Mouse (Mus musculus) forebrain, embryonic 11.5 days (tissue): ENCODE results near the gene Gm28308. TPM values are rescaled to one million over a fixed set of nuclear protein-coding genes. Genes with fewer than 3 reads are reported as not detected.

Experiments used
- ATAC-seq: fragments of 200-750 bp; cut with Nextera tagmentation; replicated peaks from 2 replicates; pipeline ENCODE4 v1.8.0; 2017; ENCODE audit warnings: moderate TSS enrichment; ENCODE audit not compliant: low FRiP score
- DNase-seq: peaks from one replicate; pipeline ENCODE4 v3.0.0-alpha.2; 2017; ENCODE audit warnings: low spot score
- H3K27ac ChIP-seq: fragments of 300-500 bp; sonication (generic); 2 replicates; pipeline ENCODE4 v1.5.1; 2014; ENCODE audit warnings: low read depth, low read length
- H3K27me3 ChIP-seq: fragments of 300-500 bp; sonication (generic); 2 replicates; pipeline ENCODE4 v1.6.1; 2014; ENCODE audit warnings: mild to moderate bottlenecking, low read length, mixed read lengths; ENCODE audit not compliant: control insufficient read depth, insufficient read depth
- H3K36me3 ChIP-seq: fragments of 300-500 bp; sonication (generic); 2 replicates; pipeline ENCODE4 v1.6.1; 2014; ENCODE audit warnings: mild to moderate bottlenecking, low read length, moderate library complexity, mixed read lengths; ENCODE audit not compliant: control insufficient read depth, insufficient read depth
- H3K4me1 ChIP-seq: fragments of 300-500 bp; sonication (generic); replicated peaks from 2 replicates; pipeline ENCODE4 v1.6.1; 2014; ENCODE audit warnings: low read length, mixed read lengths; ENCODE audit not compliant: control insufficient read depth, insufficient read depth
- H3K4me2 ChIP-seq: fragments of 300-500 bp; sonication (generic); 2 replicates; pipeline ENCODE4 v1.6.1; 2014; ENCODE audit warnings: low read depth, mild to moderate bottlenecking, low read length, moderate library complexity, mixed read lengths; ENCODE audit not compliant: severe bottlenecking
- H3K4me3 ChIP-seq: fragments of 300-500 bp; sonication (generic); 2 replicates; pipeline ENCODE4 v1.5.1; 2014; ENCODE audit warnings: low read depth, low read length
- H3K9ac ChIP-seq: fragments of 300-500 bp; sonication (generic); 2 replicates; pipeline ENCODE4 v1.6.1; 2014; ENCODE audit warnings: low read length
- H3K9me3 ChIP-seq: fragments of 300-500 bp; sonication (generic); 2 replicates; pipeline ENCODE4 v1.6.1; 2016; ENCODE audit warnings: low read length, mixed read lengths; ENCODE audit not compliant: control insufficient read depth
- WGBS: fragments of 180-500 bp; shearing (Covaris S2); extraction: QIAGEN DNeasy Blood & Tissue Kit; methylation state at CpG from one replicate; pipeline ENCODE4 v1.1.7; 2014; 5-methylcytosine and 5-hydroxymethylcytosine counted together
- polyA plus RNA-seq: library from polyadenylated mRNA; unstranded; fragments of >200 nt; fragmentation: Nextera tagmentation; extraction: Ambion mirVana; gene quantifications from 2 replicates; pipeline ENCODE4 v1.2.1, GENCODE M21; 2014

Gene Gm28308
- polyA plus RNA-seq, 1 experiment from 2014 or later, result not detected

DNA sequence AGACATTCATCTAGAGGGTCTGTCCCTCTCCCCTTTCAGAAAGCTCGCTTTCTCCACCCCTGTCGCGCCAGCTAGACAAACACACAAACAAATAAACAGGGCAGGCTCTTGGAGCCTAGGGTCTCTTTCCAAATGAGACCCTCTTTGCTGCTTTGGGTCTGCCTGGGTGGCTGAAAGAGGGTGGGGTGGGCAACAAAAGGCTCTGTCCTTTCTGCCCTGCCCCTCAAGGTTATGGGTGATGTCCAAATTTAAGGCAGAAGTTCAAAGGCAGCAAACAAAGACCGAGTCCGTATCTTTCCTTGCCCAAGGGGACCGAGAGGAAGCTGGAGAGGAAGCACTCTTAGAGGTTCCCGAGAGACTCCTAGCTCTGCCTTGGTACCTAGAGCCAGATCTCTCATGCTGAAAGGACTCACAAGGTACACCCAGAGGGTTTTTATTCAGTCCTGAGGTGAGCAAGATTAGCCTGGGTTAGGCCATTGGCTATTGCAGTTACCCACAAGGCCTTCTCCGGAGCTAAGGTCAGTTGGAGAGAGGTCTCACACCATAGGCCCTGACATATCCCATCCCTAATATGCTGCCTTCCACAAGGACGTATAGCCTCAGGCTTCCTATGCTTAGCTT is 28.0 kb upstream of the Gm28308 start:
- peaks cover 95% of the 10 kb centered on the region for H3K27me3 ChIP-seq
- no peak overlapping the region for H3K4me3 ChIP-seq
- peak; percentile 46 for DNase-seq
- H3K4me2 ChIP-seq, result no peak overlapping the region
- no peak for ATAC-seq
- H3K36me3 ChIP-seq, result no peaks in the 10 kb centered on the region
- H3K9me3 ChIP-seq, result no peaks in the 10 kb centered on the region
- H3K27ac ChIP-seq, result no peak overlapping the region
- H3K4me1 ChIP-seq, result 0 out of 2 replicates have a peak, but pooled peaks cover 3% of the 10 kb centered on the region
- 6% methylated on average over 9 of the region's 9 CpGs for WGBS
- no peak overlapping the region for H3K9ac ChIP-seq

DNA sequence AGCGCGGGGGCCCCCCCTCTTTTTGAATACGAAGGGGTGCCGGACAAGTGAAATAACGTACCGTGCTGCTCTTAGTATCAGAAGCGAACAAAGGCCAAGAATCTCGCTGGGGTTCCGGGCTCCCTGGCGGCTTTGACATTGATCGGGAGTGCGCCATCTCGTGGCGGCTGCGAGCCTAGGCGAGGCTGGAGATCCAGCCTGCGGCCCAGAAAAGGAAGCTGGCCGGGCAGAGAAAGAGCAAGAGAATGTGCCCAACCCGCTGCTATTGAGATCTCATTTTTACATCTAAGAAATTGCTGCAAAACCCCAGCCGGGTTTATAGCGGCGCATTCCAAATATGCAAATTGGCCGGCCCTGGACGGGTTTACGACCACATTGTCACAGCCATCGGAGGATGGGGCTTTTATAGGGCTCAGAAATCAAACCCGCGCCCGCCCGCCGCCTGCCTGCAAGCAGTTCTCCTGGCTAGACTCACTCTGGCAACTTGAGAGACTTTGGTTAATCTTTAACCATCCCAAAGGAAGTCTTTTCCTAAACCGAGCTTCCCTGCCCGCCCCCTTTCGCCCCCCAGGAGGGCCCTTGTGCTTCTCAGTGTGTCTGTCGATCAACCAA is 27.4 kb upstream of the Gm28308 start, which contains the start of gene Hoxa10:
TSS of gene Hoxa10 (minus strand) at position 466 of the 612 bp plus-strand sequence.
- Histone ChIP-seq H3K4me1 (0 out of 2 replicates have a peak, but pooled peaks cover 3% of the 10 kb centered on the region), H3K9ac (no peak within 1 kb of the TSS), H3K4me3 (no peak within 1 kb of the TSS), H3K4me2 (0 out of 2 replicates have a peak within 1 kb of the TSS, but pooled peaks have one; percentile 21), H3K36me3 (no peaks in the 10 kb centered on the region), H3K9me3 (no peaks in the 10 kb centered on the region), H3K27ac (no peak within 1 kb of the TSS), H3K27me3 (peaks cover 95% of the 10 kb centered on the region)
- ATAC-seq, result no peak
- 1% methylated on average over 35 of the region's 35 CpGs for WGBS
- DNase-seq, result peak; percentile 91

DNA sequence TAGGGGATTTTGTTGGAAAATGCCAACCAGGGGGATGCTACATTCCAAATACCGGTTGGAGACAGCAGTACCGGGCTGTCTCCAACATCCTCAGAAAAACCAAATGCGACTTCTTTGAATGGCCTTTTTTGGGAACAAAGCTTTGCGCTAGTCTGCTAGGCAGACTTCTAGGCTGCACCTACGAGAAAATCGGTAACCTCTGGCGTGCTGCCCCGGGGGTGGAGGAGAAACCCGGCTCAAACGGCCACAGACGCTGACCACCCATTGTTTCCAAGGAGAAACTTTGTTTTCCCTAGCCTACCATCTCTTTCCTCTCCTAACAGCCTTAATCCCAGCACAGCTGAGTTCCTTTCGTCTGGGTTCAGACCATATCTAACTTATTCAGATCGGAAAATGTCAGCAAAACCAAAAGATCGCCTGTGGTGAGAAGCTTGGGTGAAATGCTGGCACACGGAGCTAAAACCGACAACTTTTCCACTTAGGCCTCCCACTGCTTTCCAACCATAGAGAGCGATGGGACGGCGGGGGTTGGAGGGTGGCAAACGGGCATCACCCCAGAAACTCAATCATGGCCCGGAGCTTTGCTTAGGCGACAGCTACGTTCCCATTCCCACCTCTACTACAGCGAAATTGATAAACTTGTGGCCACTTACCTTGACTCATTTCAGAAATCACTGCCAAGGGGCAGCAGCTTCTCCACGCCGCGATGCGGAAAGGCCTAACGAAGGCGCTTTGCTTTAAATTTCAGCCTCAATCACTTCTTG is 26.7 kb upstream of the Gm28308 start:
- ATAC-seq (no peak), DNase-seq (peak; percentile 53)
- Histone ChIP-seq H3K9me3 (no peaks in the 10 kb centered on the region), H3K4me2 (0 out of 2 replicates have a peak overlapping the region, but pooled peaks have one; percentile 21), H3K9ac (no peak overlapping the region), H3K27ac (no peak overlapping the region), H3K4me1 (no peaks in the 10 kb centered on the region), H3K4me3 (no peak overlapping the region), H3K36me3 (no peaks in the 10 kb centered on the region), H3K27me3 (peaks cover 95% of the 10 kb centered on the region)
- 1% methylated on average over 30 of the region's 30 CpGs for WGBS

DNA sequence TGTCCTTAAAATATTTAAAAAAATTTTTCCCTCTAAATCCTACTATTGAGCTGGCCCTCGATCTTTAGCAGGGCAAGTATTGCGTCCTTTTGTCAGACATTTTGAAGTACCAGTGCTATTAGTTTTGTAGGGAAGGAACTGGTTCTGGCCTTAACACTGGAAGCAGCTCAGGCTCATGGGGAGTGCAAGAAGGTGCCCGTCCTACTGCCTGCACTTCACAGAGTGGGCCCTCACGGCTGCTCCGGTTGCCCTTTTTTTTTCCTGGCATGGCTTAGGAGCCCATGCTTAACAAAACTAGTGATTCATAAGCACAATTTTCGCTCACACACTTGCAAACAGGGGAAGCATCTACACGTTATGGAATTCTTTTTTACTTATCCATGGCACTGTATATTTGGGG is 25.8 kb upstream of the Gm28308 start:
- Histone ChIP-seq H3K4me2 (no peak overlapping the region), H3K27ac (no peak overlapping the region), H3K9me3 (no peaks in the 10 kb centered on the region), H3K4me3 (no peak overlapping the region), H3K9ac (no peak overlapping the region), H3K36me3 (no peaks in the 10 kb centered on the region), H3K27me3 (peaks cover 95% of the 10 kb centered on the region), H3K4me1 (0 out of 2 replicates have a peak, but pooled peaks cover 1% of the 10 kb centered on the region)
- ATAC-seq (no peak), DNase-seq (peak; percentile 57)
- WGBS, result 2% methylated on average over 7 of the region's 7 CpGs

GRCm38 (mm10) chr6:52238155-52238545 is 25.0 kb upstream of the Gm28308 start:
- DNase-seq (peak; percentile 46), ATAC-seq (no peak)
- Histone ChIP-seq H3K4me3 (no peak overlapping the region), H3K4me1 (0 out of 2 replicates have a peak, but pooled peaks cover 3% of the 10 kb centered on the region), H3K27me3 (peaks cover 95% of the 10 kb centered on the region), H3K9me3 (no peaks in the 10 kb centered on the region), H3K36me3 (no peaks in the 10 kb centered on the region), H3K4me2 (no peak overlapping the region), H3K27ac (no peak overlapping the region), H3K9ac (no peak overlapping the region)
- 4% methylated on average over 7 of the region's 7 CpGs for WGBS

DNA sequence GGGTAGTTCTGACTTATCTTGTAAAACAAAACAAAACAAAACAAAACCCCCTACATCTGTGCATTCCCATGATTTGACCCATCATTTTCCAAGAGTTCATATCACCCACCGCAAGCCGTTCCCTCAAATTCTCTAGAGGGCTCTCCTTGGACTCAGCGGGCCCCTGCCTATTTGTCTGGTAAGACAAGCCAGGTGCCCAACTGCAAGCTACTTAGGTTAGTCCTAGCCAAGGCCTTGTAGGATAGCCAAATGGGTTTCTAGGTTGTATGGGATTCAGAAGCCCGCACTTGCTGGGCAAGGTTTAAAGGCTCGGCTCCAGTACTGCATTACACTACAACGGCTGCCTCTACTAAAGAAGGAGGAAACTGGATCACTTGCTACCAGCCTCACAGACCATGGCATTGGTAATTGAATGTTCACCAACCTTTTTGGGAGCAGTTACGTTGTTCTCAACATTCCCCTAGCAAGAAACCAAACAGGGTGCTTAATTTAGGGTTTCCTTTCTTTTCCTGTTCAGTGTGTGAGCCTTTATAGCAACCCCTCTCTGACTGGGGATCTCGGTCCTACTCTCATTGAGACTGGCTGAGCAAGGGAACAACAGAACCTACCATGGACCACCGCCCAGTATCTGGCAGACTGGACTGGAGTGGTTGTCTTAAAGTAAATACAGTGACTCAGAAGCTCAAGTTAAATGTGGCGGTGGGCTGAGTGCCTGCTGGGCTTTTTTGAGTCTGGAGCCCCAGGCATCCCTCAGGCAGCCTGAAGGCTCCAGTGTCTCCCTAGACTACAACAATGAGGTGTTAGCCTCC is 24.4 kb upstream of the Gm28308 start:
- H3K9ac ChIP-seq, result no peak overlapping the region
- H3K27ac ChIP-seq, result no peak overlapping the region
- no peaks in the 10 kb centered on the region for H3K9me3 ChIP-seq
- 11% methylated on average over 10 of the region's 10 CpGs for WGBS
- no peaks in the 10 kb centered on the region for H3K36me3 ChIP-seq
- 0 out of 2 replicates have a peak, but pooled peaks cover 3% of the 10 kb centered on the region for H3K4me1 ChIP-seq
- ATAC-seq, result no peak
- DNase-seq, result peak; percentile 50
- H3K27me3 ChIP-seq, result peaks cover 95% of the 10 kb centered on the region
- no peak overlapping the region for H3K4me3 ChIP-seq
- no peak overlapping the region for H3K4me2 ChIP-seq

DNA sequence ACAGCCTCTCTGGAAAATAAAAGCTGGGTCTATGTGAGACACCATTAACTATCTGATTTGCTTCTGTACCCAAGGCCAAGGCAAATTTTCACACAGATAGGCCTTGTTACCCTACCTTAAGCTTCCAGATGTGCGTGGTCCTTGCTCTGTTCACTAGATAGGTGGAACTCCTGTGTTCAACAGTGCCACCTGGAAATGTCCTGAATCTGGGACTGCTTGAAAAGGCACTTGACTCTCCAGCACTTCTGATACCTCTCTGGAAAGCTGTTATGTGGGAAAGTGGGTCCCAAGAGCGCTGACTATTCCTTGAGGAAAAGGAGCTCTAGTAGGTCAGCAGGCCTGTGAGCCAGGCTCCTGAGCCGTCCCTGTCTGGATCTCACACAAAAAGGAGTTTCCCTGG is 23.7 kb upstream of the Gm28308 start:
- H3K27me3 ChIP-seq, result peaks cover 95% of the 10 kb centered on the region
- H3K9me3 ChIP-seq, result no peaks in the 10 kb centered on the region
- no peaks in the 10 kb centered on the region for H3K36me3 ChIP-seq
- no peak overlapping the region for H3K4me3 ChIP-seq
- WGBS, result 4% methylated on average over 3 of the region's 3 CpGs
- no peak overlapping the region for H3K9ac ChIP-seq
- ATAC-seq (no peak), DNase-seq (peak; percentile 24)
- H3K4me2 ChIP-seq, result no peak overlapping the region
- no peak overlapping the region for H3K27ac ChIP-seq
- 0 out of 2 replicates have a peak, but pooled peaks cover 3% of the 10 kb centered on the region for H3K4me1 ChIP-seq

DNA sequence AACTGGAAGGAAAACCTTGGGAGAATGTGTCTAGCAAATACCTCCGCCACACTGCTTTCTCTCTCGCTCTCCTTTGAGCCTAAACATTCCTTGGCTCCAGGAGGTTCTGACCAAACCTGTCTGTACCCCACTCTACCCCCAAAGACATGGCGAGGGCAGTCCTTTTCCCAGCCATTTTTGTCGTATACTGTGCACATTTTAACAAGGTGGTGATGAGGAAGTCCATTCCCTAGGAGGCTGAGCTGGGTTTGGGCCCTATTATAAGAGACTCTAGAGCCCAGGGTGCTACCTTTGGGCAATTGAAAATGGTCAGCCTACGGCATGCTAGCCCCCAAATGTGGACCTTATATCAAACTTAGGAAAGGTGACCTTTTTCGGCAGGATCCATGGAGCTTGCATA is 22.7 kb upstream of the Gm28308 start:
- Histone ChIP-seq H3K4me1 (0 out of 2 replicates have a peak, but pooled peaks cover 3% of the 10 kb centered on the region), H3K27me3 (peaks cover 93% of the 10 kb centered on the region), H3K9ac (no peak overlapping the region), H3K4me2 (no peak overlapping the region), H3K4me3 (no peak overlapping the region), H3K9me3 (no peaks in the 10 kb centered on the region), H3K27ac (no peak overlapping the region), H3K36me3 (no peaks in the 10 kb centered on the region)
- ATAC-seq (no peak), DNase-seq (peak; percentile 44)
- 16% methylated on average over 6 of the region's 6 CpGs for WGBS
